In genomic region chr5:120483399-120483798, GRCm38 (mm10) we compare ENCODE assay signal across 22 mouse cellular contexts. TPM values are rescaled to one million over a fixed set of nuclear protein-coding genes. Genes with fewer than 3 reads are reported as not detected.
"Had no signal": no experiment of that assay in that cellular context is flagged by ENCODE, and none has a peak within 500 bp of the region (broad histone marks: within the 10 kb centered on the region; RNA-seq: fewer than 3 reads in every experiment).

No protein-coding gene starts in this region.

- H3K4me2 ChIP-seq: kidney, embryonic 15.5 days; midbrain, embryonic 15.5 days; neural tube, embryonic 13.5 days had no signal

- H3K4me3 ChIP-seq: kidney, embryonic 15.5 days; left cerebral cortex, adult 2 months; midbrain, embryonic 15.5 days; neural tube, embryonic 13.5 days had no signal

- H3K27ac ChIP-seq: kidney, embryonic 15.5 days; left cerebral cortex, adult 2 months; liver, embryonic 14.5 days; midbrain, embryonic 15.5 days; neural tube, embryonic 13.5 days had no signal

- H3K27me3 ChIP-seq: kidney, embryonic 15.5 days; midbrain, embryonic 15.5 days; neural tube, embryonic 13.5 days had no signal

- ATAC-seq: intestine, embryonic 16.5 days; midbrain, embryonic 15.5 days had no signal

- H3K9me3 ChIP-seq: kidney, embryonic 15.5 days; midbrain, embryonic 15.5 days; neural tube, embryonic 13.5 days had no signal

- DNase-seq: kidney, adult 2 months; kidney, postnatal 14 days; lung, adult 2 months; retina, postnatal 1 day; right cerebral cortex, postnatal 25 days; thymus, adult 18-20 months; thymus, postnatal 25 days had no signal

- H3K9ac ChIP-seq: kidney, embryonic 15.5 days; liver, embryonic 14.5 days; midbrain, embryonic 15.5 days; neural tube, embryonic 13.5 days had no signal

- H3K4me1 ChIP-seq: kidney, embryonic 15.5 days; midbrain, embryonic 15.5 days had no signal

RNA-seq across cellular contexts. Expression of gene Sds, which starts 7.1 kb away (rescaled TPM):
- total RNA-seq: left cerebral cortex, postnatal 14 days; megakaryocyte progenitor cell, adult 5-6 weeks; monocyte, adult 5-6 weeks had no signal
- polyA plus RNA-seq: kidney, adult 2 months; kidney, embryonic 15.5 days; large intestine, adult 2 months; limb, embryonic 11.5 days; midbrain, embryonic 15.5 days; neural tube, embryonic 13.5 days; small intestine, adult 2 months; urinary bladder, adult 2 months had no signal

RNA-seq across cellular contexts. Expression of gene Sdsl, which starts 10.8 kb away (rescaled TPM):
- total RNA-seq: monocyte, adult 5-6 weeks had no signal

RNA-seq across cellular contexts. Expression of gene Lhx5, which starts 51.9 kb away (rescaled TPM):
- total RNA-seq: layer of hippocampus, postnatal 25 days; left cerebral cortex, adult 2 months; liver, adult 2 months; megakaryocyte progenitor cell, adult 5-6 weeks; monocyte, adult 5-6 weeks had no signal
- polyA plus RNA-seq: intestine, embryonic 16.5 days; kidney, adult 2 months; kidney, embryonic 15.5 days; limb, embryonic 11.5 days; liver, adult 2 months; liver, embryonic 14.5 days; lung, adult 2 months; urinary bladder, adult 2 months had no signal
